Mouse (Mus musculus) spleen, adult 12 weeks (tissue): ENCODE measurements around the gene Slc25a11.

Experiments
- DNase-seq: peaks from one replicate; pipeline ENCODE4 v3.0.0; 2022; ENCODE audit warnings: low spot score

Gene Slc25a11

DNA sequence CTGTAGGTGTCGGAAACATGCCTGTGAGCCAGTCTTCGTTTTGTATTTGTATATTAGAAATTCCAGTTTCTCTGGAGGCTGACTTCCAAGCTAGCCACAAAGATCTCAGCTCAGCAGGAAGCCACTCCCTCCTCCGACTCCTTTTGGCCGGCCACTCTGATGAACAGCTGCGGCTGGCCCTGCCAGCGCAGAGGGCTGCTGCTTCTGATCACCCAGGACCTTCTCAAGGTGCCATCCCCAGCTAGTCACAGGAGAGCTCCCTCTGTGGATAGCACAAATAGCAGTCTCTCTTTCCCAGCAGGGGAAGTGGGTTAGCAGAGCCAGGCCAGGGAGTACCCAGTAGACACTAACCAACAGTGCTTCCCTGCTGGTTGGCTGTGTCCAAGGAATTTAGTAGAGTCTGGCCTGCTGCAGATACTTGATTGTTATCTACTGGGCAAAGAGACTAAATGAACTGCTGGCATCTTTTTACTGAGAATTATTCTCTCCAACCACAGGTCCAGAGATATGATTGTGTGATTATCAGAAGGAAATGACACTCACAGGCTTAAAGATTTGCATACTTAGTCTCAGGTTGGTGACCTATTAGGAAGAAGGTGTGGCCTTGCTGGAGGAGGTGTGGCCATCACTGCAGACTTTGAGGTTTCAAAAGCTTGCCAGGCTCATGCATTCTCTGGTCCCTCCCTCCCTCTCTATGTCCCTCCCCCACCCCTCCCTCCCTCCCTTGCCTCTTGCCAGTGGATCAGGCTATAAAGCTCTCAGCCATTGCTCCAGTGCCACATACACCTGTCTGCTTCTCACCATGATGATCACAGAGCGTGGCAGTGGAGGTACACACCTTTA is 25.1 kb downstream of the Slc25a11 start:
- DNase-seq, result no peak

GRCm38 (mm10) chr11:70619101-70619500 is 28.2 kb downstream of the Slc25a11 start, which contains the start of gene Chrne:
Gene Chrne, minus strand, starts transcription at chr11:70619216.
- no peak for DNase-seq

DNA sequence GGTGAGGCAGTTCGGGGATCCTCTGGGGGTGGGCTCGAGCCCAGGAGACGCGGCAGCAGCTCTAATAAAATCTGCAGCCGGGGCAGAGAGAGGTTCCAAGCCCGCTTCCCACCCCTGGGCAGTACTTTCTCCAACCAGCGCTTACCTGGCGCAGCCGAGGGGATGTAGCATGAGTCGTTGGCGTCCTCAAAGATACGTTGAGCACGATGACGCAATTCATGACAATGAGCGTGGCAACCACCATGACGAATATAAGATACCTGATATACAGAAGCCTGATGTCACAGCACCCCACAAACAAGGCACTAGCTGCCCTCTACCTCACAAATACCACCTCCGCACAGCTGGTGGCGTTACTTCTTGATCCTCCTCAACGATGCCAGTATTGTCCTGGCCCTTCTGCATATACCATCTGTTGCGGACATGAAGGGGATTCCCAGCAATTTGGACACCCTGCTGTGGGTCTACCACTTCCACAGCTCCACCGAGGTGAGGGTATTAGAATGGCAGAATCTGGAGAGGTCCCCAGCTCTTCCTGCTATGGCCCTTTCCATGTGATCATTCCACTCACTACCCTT is 31.7 kb downstream of the Slc25a11 start, which contains the start of gene 4930544D05Rik:
Gene 4930544D05Rik, plus strand, starts transcription at position 333 of the 578 bp plus-strand sequence.
- no peak for DNase-seq

DNA sequence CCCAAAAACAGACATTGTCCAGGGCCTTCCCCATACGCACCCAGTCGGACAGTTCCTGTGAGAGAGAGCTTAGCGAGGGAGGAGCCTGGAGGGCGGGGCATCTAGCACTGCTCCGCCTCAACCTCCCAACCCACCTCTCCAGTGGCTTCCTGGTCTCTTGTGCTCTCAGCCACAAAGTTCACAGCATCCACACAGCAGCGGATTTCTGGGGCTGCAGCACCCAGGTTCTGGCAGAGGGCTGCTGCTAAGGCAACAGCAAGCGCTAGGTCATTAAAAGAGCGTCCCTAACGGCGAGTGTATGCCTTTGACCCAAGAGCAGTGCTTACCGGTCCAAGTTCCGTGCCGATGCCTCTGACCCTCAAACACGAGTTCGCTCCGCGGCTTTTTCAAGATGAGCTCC is 32.2 kb downstream of the Slc25a11 start:
- peak; percentile 51 for DNase-seq

DNA sequence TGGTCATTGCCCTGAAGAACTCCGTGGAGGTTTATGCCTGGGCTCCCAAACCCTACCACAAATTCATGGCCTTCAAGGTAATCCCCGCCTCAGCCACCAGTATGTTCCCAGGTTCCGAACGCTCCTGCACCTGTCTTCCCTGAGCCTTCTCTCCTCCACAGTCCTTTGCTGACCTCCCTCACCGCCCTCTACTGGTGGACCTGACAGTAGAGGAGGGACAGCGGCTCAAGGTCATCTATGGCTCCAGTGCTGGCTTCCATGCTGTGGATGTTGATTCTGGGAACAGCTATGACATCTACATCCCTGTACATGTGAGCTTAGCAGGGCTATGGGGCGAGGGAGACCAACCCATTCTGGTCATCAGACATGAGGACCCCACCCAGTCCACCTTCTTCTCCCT is 34.8 kb downstream of the Slc25a11 start:
- no peak for DNase-seq

GRCm38 (mm10) chr11:70610752-70611151 is 36.5 kb downstream of the Slc25a11 start:
- no peak for DNase-seq

DNA sequence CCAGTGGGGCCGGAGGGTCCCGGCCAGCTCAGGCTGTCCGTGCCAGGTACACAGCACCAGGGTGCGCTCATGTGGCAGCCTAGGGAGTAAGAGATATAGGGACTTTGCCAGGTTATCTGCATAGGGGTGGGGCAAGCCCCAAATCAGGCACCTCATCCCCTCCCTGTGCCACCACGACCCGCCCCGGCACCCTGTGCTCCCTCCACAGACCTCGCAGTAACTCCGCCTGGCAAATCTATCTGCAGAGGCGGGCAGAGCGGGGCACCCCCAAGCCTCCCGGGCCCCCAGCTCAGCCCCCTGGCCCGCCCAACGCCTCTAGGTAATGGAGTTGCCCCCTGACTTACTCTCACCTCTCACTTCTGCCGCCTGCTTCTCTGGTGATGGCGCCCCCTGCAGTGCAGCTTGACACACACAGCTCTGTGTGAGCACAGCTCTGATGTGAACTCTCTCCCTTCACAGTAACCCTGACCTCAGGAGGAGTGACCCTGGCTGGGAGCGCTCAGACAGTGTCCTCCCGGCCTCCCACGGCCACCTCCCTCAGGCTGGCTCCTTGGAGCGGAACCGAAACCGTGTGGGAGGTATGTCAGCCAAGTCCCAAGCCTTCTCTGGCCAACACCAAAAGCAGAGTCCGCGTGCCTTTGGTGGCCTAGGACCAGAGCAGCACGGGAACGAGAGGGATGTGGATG is 38.8 kb downstream of the Slc25a11 start:
- no peak for DNase-seq

GRCm38 (mm10) chr11:70607611-70608010 is 39.7 kb downstream of the Slc25a11 start:
- DNase-seq, result no peak

DNA sequence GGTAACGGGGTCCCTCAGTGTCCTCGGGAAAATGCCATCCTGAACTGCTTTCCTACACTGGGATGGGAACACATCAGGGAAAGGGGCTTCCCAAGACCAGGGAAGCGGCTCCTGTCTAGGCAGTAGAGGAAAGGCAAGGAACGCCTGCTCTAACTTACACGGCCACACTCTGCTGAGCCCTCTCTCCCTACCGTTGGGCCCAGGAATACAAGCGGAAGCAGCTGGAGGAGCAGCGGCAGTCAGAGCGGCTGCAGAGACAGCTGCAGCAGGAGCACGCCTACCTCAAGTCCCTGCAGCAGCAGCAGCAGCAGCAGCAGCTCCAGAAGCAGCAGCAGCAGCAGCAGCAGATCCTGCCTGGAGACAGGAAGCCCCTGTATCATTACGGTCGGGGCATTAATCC is 40.6 kb downstream of the Slc25a11 start:
- no peak for DNase-seq

DNA sequence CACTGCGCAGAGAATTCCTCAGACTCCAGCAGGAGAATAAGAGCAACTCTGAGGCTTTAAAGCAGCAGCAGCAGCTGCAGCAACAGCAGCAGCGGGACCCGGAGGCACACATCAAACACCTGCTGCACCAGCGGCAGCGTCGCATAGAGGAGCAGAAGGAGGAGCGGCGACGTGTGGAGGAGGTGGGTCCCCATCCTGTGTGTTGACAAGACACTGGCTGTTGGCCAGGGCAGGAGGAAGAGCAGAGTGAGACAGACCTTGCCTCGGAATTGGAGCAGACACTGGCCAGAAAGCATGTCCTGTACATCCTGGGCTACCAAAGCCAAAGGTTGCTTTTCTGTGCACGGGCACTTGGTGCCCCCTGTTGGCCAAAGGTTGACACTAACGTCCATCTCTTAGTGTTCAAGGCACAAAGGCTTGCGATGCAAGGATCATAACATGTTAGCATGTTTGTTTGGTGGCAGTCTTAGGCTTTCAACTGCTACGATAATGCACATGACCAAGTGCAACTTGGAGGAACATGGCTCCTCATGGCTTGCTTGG is 42.2 kb downstream of the Slc25a11 start:
- DNase-seq, result peak; percentile 44

GRCm38 (mm10) chr11:70598451-70598953 is 48.8 kb downstream of the Slc25a11 start:
- no peak for DNase-seq

- DNase-seq, result no peak
Observed at GRCm38 (mm10) chr11:70597301-70597700, 50.0 kb downstream of the Slc25a11 start.

- DNase-seq, result no peak
Observed at GRCm38 (mm10) chr11:70596094-70596493, 51.2 kb downstream of the Slc25a11 start.

DNA sequence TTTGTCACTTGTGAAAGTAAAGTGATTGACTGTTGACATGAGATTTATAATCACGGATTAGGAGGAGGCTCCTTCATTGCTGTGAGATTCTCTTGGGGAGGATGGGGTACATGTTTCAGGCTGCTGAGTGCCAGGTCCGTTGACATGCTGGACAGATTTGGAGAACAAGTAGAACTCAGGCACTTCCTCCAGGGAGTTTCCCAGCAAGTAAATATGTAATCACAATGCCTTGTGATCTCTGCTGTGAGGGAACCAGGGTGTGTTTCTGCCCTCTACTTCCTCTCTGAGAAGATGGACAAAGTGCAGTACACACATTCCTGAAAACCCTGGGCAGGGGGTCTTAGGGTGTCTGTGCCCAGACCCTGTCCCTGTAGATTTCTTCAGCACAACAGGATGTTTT is 51.6 kb downstream of the Slc25a11 start:
- no peak for DNase-seq

- no peak for DNase-seq
Observed at GRCm38 (mm10) chr11:70594253-70594989, 52.9 kb downstream of the Slc25a11 start.
